16 mouse cellular contexts compared by ENCODE assay signal in the genomic region with DNA sequence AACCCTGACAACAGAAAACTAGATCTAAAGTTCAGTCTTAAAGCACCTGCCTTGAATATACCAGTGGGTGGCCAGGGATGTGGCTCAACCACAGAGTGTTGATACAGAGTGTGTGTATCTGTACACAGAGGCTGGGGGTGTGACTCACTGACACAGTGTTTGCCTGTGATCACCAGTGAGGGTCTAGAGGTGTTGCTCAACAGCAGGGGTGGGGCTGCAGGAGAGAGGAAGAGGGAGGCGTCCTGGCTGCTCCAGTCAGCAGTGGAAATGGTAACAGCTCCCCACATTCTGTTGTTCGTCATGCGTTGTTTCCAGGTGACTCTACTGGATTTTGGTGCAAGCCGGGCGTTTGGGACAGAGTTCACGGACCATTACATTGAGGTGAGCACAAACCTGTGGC. TPM values are rescaled to one million over a fixed set of nuclear protein-coding genes. Genes with fewer than 3 reads are reported as not detected.
DNase-seq lines count a peak whose midpoint lies in the region; ATAC-seq and TF ChIP-seq lines count a peak whose summit lies in the region.
"Had no signal": no experiment of that assay in that cellular context is flagged by ENCODE, and none has a peak within 500 bp of the region (broad histone marks: within the 10 kb centered on the region; RNA-seq: fewer than 3 reads in every experiment).

No protein-coding gene starts in this region.

- H3K4me1 ChIP-seq in intestine, embryonic 14.5 days (replicated peaks; ENCODE audit: control insufficient read depth, insufficient read depth, low read length) = peaks cover 2% of the 10 kb centered on the region; the same call in 1 of the 2 replicates
- H3K4me1 ChIP-seq in intestine, postnatal 0 days (replicated peaks; ENCODE audit: control insufficient read depth, insufficient read depth, low read length) = no peaks in the 10 kb centered on the region
- H3K4me1 ChIP-seq in liver, embryonic 15.5 days (replicated peaks) = peaks cover 47% of the 10 kb centered on the region
- 0 out of 2 replicates have a peak, but pooled peaks cover 5% of the 10 kb centered on the region for H3K4me1 ChIP-seq in forebrain, embryonic 11.5 days (replicated peaks; ENCODE audit: control insufficient read depth, insufficient read depth, low read length)

- H3K9ac ChIP-seq in intestine, embryonic 14.5 days (ENCODE audit: low read length) = no peak overlapping the region
- H3K9ac ChIP-seq in intestine, postnatal 0 days (ENCODE audit: low read depth, low read length) = no peak overlapping the region
- H3K9ac ChIP-seq in liver, embryonic 15.5 days = no peak overlapping the region
- no peak overlapping the region for H3K9ac ChIP-seq in forebrain, embryonic 11.5 days (ENCODE audit: low read length)
- H3K9ac ChIP-seq: hindbrain, embryonic 15.5 days; kidney, embryonic 15.5 days; neural tube, embryonic 12.5 days had no signal

- H3K9me3 ChIP-seq in intestine, embryonic 14.5 days (ENCODE audit: control insufficient read depth, low read length) = no peaks in the 10 kb centered on the region
- H3K9me3 ChIP-seq in intestine, postnatal 0 days (ENCODE audit: control insufficient read depth) = no peaks in the 10 kb centered on the region
- no peaks in the 10 kb centered on the region for H3K9me3 ChIP-seq in liver, embryonic 15.5 days (replicated peaks)
- H3K9me3 ChIP-seq in forebrain, embryonic 11.5 days (ENCODE audit: control insufficient read depth, low read length) = no peaks in the 10 kb centered on the region
- H3K9me3 ChIP-seq: hindbrain, embryonic 15.5 days; kidney, embryonic 15.5 days; neural tube, embryonic 12.5 days had no signal

- 0 out of 2 replicates have a peak, but pooled peaks have one; percentile 52 for ATAC-seq in intestine, embryonic 14.5 days (replicated peaks; ENCODE audit: low FRiP score, low TSS enrichment, low read depth)
- no peak; the same call in 1 of the 2 replicates for ATAC-seq in intestine, postnatal 0 days
- peak; percentile 87 for ATAC-seq in liver, embryonic 15.5 days (ENCODE audit: insufficient read depth)
- ATAC-seq in forebrain, embryonic 11.5 days (replicated peaks; ENCODE audit: low FRiP score) = no peak

- TF ChIP-seq CTCF in intestine, postnatal 0 days (IDR thresholded peaks at IDR 0.05; ENCODE audit: low read depth) = no peak
- TF ChIP-seq CTCF in left cerebral cortex, adult 2 months (IDR thresholded peaks at IDR 0.05) = no peak

- peaks cover 12% of the 10 kb centered on the region; the same call in 1 of the 2 replicates for H3K36me3 ChIP-seq in intestine, embryonic 14.5 days (ENCODE audit: control insufficient read depth, insufficient read depth, low read length)
- peaks cover 29% of the 10 kb centered on the region; the same call in 1 of the 2 replicates for H3K36me3 ChIP-seq in intestine, postnatal 0 days (ENCODE audit: control insufficient read depth, insufficient read depth)
- H3K36me3 ChIP-seq in liver, embryonic 15.5 days (replicated peaks) = peaks cover 8% of the 10 kb centered on the region
- H3K36me3 ChIP-seq in forebrain, embryonic 11.5 days (ENCODE audit: control insufficient read depth, insufficient read depth, low read length) = no peaks in the 10 kb centered on the region; the same call in 1 of the 2 replicates

- H3K4me3 ChIP-seq in intestine, embryonic 14.5 days (ENCODE audit: low read depth, low read length) = no peak overlapping the region
- no peak overlapping the region for H3K4me3 ChIP-seq in intestine, postnatal 0 days (ENCODE audit: low read depth, low read length)
- H3K4me3 ChIP-seq in liver, embryonic 15.5 days (replicated peaks) = peak overlapping the region; percentile 29
- no peak overlapping the region for H3K4me3 ChIP-seq in left cerebral cortex, adult 2 months
- no peak overlapping the region for H3K4me3 ChIP-seq in forebrain, embryonic 11.5 days (ENCODE audit: low read depth, low read length)
- H3K4me3 ChIP-seq: embryonic facial prominence, embryonic 10.5 days; hindbrain, embryonic 15.5 days; kidney, embryonic 15.5 days; neural tube, embryonic 12.5 days had no signal

- no peak for DNase-seq in intestine, embryonic 14.5 days (ENCODE audit: low spot score)
- peak; percentile 73 for DNase-seq in lung, postnatal 36 days
- no peak for DNase-seq in left cerebral cortex, adult 2 months (ENCODE audit: extremely low spot score in 1 of 2, low spot score in 2 of 2)
- DNase-seq in forebrain, embryonic 11.5 days (ENCODE audit: low spot score) = no peak
- no peak for DNase-seq in frontal cortex, adult 2 months (ENCODE audit: extremely low spot score in 1 of 2, low spot score in 1 of 2)
- DNase-seq in retina, embryonic 14.5 days (ENCODE audit: low spot score) = no peak
- DNase-seq: adrenal gland, postnatal 14 days; cerebellum, adult 9-10 months; heart, postnatal 14 days; left cerebral cortex, postnatal 4 days had no signal

- no peaks in the 10 kb centered on the region for H3K27me3 ChIP-seq in intestine, embryonic 14.5 days (replicated peaks; ENCODE audit: control insufficient read depth, insufficient read depth, low read length)
- H3K27me3 ChIP-seq in intestine, postnatal 0 days (replicated peaks; ENCODE audit: control insufficient read depth, insufficient read depth, low read length) = no peaks in the 10 kb centered on the region
- H3K27me3 ChIP-seq in liver, embryonic 15.5 days = no peaks in the 10 kb centered on the region
- no peaks in the 10 kb centered on the region for H3K27me3 ChIP-seq in forebrain, embryonic 11.5 days (ENCODE audit: control insufficient read depth, insufficient read depth, low read length)
- H3K27me3 ChIP-seq: hindbrain, embryonic 15.5 days; kidney, embryonic 15.5 days; neural tube, embryonic 12.5 days had no signal

- H3K27ac ChIP-seq in intestine, embryonic 14.5 days (ENCODE audit: low read depth) = no peak overlapping the region
- no peak overlapping the region for H3K27ac ChIP-seq in intestine, postnatal 0 days (ENCODE audit: low read depth, low read length)
- H3K27ac ChIP-seq in liver, embryonic 15.5 days (replicated peaks) = peak overlapping the region; percentile 69
- H3K27ac ChIP-seq in left cerebral cortex, adult 2 months = no peak overlapping the region
- no peak overlapping the region for H3K27ac ChIP-seq in forebrain, embryonic 11.5 days (ENCODE audit: low read depth, low read length)
- H3K27ac ChIP-seq: embryonic facial prominence, embryonic 10.5 days; hindbrain, embryonic 15.5 days; kidney, embryonic 15.5 days; neural tube, embryonic 12.5 days had no signal

- H3K4me2 ChIP-seq in intestine, embryonic 14.5 days (ENCODE audit: low read length) = no peak overlapping the region
- no peak overlapping the region for H3K4me2 ChIP-seq in intestine, postnatal 0 days (replicated peaks; ENCODE audit: low read depth)
- H3K4me2 ChIP-seq in liver, embryonic 15.5 days = peak overlapping the region; percentile 48
- H3K4me2 ChIP-seq in forebrain, embryonic 11.5 days (ENCODE audit: low read depth, low read length, severe bottlenecking) = no peak overlapping the region
- H3K4me2 ChIP-seq: hindbrain, embryonic 15.5 days; kidney, embryonic 15.5 days; neural tube, embryonic 12.5 days had no signal

- WGBS in intestine, embryonic 14.5 days = 76% methylated on average over 6 of the region's 6 CpGs
- 64% methylated on average over 6 of the region's 6 CpGs for WGBS in intestine, postnatal 0 days
- 42% methylated on average over 6 of the region's 6 CpGs for WGBS in liver, embryonic 15.5 days (ENCODE audit: insufficient replicate concordance)
- 91% methylated on average over 6 of the region's 6 CpGs for WGBS in forebrain, embryonic 11.5 days

- intact Hi-C loops in left cerebral cortex, adult 2 months (cut with DNase I) = no loop called here

RNA-seq across cellular contexts. Expression of a gene that starts 6.3 kb away (rescaled TPM):
- 9.2 and 11.0 TPM in 2 replicates for polyA plus RNA-seq in intestine, embryonic 14.5 days (2014; fragmentation: Nextera tagmentation; extraction: Ambion mirVana)
- 6.6 and 7.5 TPM in 2 replicates for polyA plus RNA-seq in intestine, postnatal 0 days (2015; fragmentation: Nextera tagmentation; extraction: Ambion mirVana)
- polyA plus RNA-seq in liver, embryonic 15.5 days (2015; fragmentation: Nextera tagmentation; extraction: Ambion mirVana) = 2.0 and 2.6 TPM in 2 replicates
- total RNA-seq in left cerebral cortex, adult 2 months (2021) = 100 to 1,000 TPM; 117 to 135 TPM
- polyA plus RNA-seq in forebrain, embryonic 11.5 days (2014; fragmentation: Nextera tagmentation; extraction: Ambion mirVana) = 19.1 and 20.1 TPM in 2 replicates
- polyA plus RNA-seq in frontal cortex, adult 2 months (2012; rRNA removed) = 95.1 and 100 TPM in 2 replicates

RNA-seq across cellular contexts. Expression of a gene that starts 19.1 kb away (rescaled TPM):
- polyA plus RNA-seq in intestine, embryonic 14.5 days (2014; fragmentation: Nextera tagmentation; extraction: Ambion mirVana) = 16.7 and 18.0 TPM in 2 replicates
- 16.8 and 18.7 TPM in 2 replicates for polyA plus RNA-seq in intestine, postnatal 0 days (2015; fragmentation: Nextera tagmentation; extraction: Ambion mirVana)
- polyA plus RNA-seq in liver, embryonic 15.5 days (2015; fragmentation: Nextera tagmentation; extraction: Ambion mirVana) = 23.8 and 26.5 TPM in 2 replicates
- total RNA-seq in left cerebral cortex, adult 2 months (2021) = 10 to 100 TPM; 35.4 to 36.2 TPM
- 15.1 and 18.1 TPM in 2 replicates for polyA plus RNA-seq in forebrain, embryonic 11.5 days (2014; fragmentation: Nextera tagmentation; extraction: Ambion mirVana)
- polyA plus RNA-seq in frontal cortex, adult 2 months (2012; rRNA removed) = 39.1 and 40.5 TPM in 2 replicates

RNA-seq across cellular contexts. Expression of a gene that starts 23.5 kb away (rescaled TPM):
- polyA plus RNA-seq in intestine, embryonic 14.5 days (2014; fragmentation: Nextera tagmentation; extraction: Ambion mirVana) = 8.9 and 9.3 TPM in 2 replicates
- 8.6 and 9.0 TPM in 2 replicates for polyA plus RNA-seq in intestine, postnatal 0 days (2015; fragmentation: Nextera tagmentation; extraction: Ambion mirVana)
- 1.7 and 2.1 TPM in 2 replicates for polyA plus RNA-seq in liver, embryonic 15.5 days (2015; fragmentation: Nextera tagmentation; extraction: Ambion mirVana)
- total RNA-seq in left cerebral cortex, adult 2 months (2021) = 10 to 100 TPM; 11.7 to 12.6 TPM
- polyA plus RNA-seq in forebrain, embryonic 11.5 days (2014; fragmentation: Nextera tagmentation; extraction: Ambion mirVana) = 6.6 and 8.1 TPM in 2 replicates
- polyA plus RNA-seq in frontal cortex, adult 2 months (2012; rRNA removed) = 5.2 and 6.7 TPM in 2 replicates

RNA-seq across cellular contexts. Expression of a gene that starts 55.9 kb away (rescaled TPM):
- 283 and 289 TPM in 2 replicates for polyA plus RNA-seq in intestine, embryonic 14.5 days (2014; fragmentation: Nextera tagmentation; extraction: Ambion mirVana)
- 75.4 and 76.4 TPM in 2 replicates for polyA plus RNA-seq in intestine, postnatal 0 days (2015; fragmentation: Nextera tagmentation; extraction: Ambion mirVana)
- 79.3 and 89.6 TPM in 2 replicates for polyA plus RNA-seq in liver, embryonic 15.5 days (2015; fragmentation: Nextera tagmentation; extraction: Ambion mirVana)
- 10 to 100 TPM; 85.1 to 86.5 TPM for total RNA-seq in left cerebral cortex, adult 2 months (2021)
- polyA plus RNA-seq in forebrain, embryonic 11.5 days (2014; fragmentation: Nextera tagmentation; extraction: Ambion mirVana) = 369 and 390 TPM in 2 replicates
- polyA plus RNA-seq in frontal cortex, adult 2 months (2012; rRNA removed) = 190 and 196 TPM in 2 replicates

RNA-seq across cellular contexts. Expression of a gene that starts 56.4 kb away (rescaled TPM):
- polyA plus RNA-seq in intestine, embryonic 14.5 days (2014; fragmentation: Nextera tagmentation; extraction: Ambion mirVana) = 3.7 and 4.6 TPM in 2 replicates
- polyA plus RNA-seq in intestine, postnatal 0 days (2015; fragmentation: Nextera tagmentation; extraction: Ambion mirVana) = 1.9 and 2.4 TPM in 2 replicates
- polyA plus RNA-seq in liver, embryonic 15.5 days (2015; fragmentation: Nextera tagmentation; extraction: Ambion mirVana) = 0.79 and 1.0 TPM in 2 replicates
- total RNA-seq in left cerebral cortex, adult 2 months (2021) = 10 to 100 TPM; 21.6 to 26.1 TPM
- polyA plus RNA-seq in forebrain, embryonic 11.5 days (2014; fragmentation: Nextera tagmentation; extraction: Ambion mirVana) = 4.5 and 5.3 TPM in 2 replicates
- 17.5 and 17.7 TPM in 2 replicates for polyA plus RNA-seq in frontal cortex, adult 2 months (2012; rRNA removed)

Comparison
In these comparisons a context has a peak if more than half of its experiments do, and no peak if none do; other contexts are left out.
1. ATAC-seq: peak in intestine, embryonic 14.5 days (single experiment) and liver, embryonic 15.5 days (single experiment); none in intestine, postnatal 0 days (single experiment) and forebrain, embryonic 11.5 days (single experiment).